Mouse (Mus musculus) erythroid progenitor cell, adult 5-6 weeks (primary cell): ENCODE results near the gene Wwp2. TPM values are rescaled to one million over a fixed set of nuclear protein-coding genes. Genes with fewer than 3 reads are reported as not detected.
"Not testable (repeated sequence)": the region's sequence is repeated elsewhere in the genome, so short reads cannot be mapped to it uniquely, and the experiment has no call there.

ENCODE experiments used
- ATAC-seq: replicated peaks from 2 replicates; pipeline ENCODE4 v1.8.0; 2016; ENCODE audit warnings: moderate number of reproducible peaks, mild to moderate bottlenecking, moderate TSS enrichment, inconsistent platforms; ENCODE audit not compliant: poor library complexity, low FRiP score, severe bottlenecking
- total RNA-seq, 2 experiments: library from RNA; stranded (forward) in 1 of 2; stranded (reverse) in 1 of 2; fragments of 150-400 nt in 1 of 2; fragments of 186-747, 209-891 nt in 1 of 2; gene quantifications; 2 replicates each; pipeline versions ENCODE4 v1.2.3 to v1.2.4; 2015 to 2017; ENCODE audit warnings: low replicate concordance in 2 of 2

The Wwp2 gene
- total RNA-seq, 2 experiments from 2014 or later: 127 to 132 TPM

- ATAC-seq: no peak
Observed at GRCm38 (mm10) chr8:107470302-107470701, 34.1 kb downstream of the Wwp2 start.

DNA sequence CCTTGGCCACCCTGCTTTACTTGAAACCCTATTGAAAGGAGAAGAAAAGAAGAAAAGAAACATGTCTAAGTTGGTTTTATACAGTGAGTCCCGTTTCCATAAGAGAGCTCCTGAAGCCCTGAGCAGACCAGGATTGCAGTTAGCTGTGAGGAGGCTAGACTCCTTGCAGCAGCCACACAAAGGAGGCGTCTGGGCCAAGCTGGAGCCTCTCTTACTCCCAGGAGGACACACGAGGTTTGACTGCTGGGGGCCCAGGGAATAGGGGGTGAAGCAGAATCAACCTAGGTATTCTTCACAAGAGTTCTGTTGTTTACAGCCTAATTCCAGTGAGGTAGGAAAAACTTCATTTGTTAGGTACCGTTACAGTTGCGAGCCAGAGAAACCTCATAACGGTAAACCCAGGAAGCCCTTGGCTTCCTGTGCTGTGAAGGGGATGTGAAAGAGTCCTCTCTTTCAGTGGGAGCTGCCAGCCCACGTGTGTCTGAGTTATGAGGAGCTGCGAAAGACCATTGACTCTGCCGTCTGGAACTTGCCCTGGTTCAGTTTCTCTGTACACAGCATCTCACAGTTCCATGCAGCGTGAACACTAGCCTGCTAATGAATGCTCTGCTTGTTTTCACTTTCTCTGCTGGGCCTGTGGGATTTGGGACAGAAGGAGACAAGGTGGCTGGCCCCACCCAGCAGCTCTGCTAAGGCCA lies 36.4 kb downstream of the Wwp2 start:
- ATAC-seq: no peak

GRCm38 (mm10) chr8:107473369-107473768 lies 37.2 kb downstream of the Wwp2 start:
- 0 out of 2 replicates have a peak, but pooled peaks have one; percentile 28 for ATAC-seq

GRCm38 (mm10) chr8:107475613-107476012 lies 39.4 kb downstream of the Wwp2 start:
- ATAC-seq: no peak

GRCm38 (mm10) chr8:107476786-107477185 lies 40.6 kb downstream of the Wwp2 start:
- not testable (repeated sequence) for ATAC-seq

DNA sequence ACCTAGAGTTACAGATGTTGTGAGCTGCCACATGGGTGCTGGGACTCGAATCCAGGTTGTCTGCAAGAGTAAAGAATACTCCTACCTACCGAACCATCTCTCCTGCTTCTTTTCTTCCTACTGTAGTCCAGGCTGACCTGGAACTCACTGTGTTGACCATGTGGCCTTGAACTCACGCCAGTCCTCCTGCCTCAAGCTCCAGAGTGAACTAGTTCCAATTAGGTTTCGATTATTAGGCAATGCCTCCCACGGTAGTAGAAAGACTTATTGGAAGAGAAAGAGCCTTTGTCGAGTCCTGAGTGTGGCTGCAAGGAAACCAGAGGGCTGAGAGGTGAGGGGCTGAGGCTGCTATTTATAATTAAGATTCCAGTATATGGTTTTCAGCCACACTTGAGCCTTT lies 42.6 kb downstream of the Wwp2 start:
- no peak for ATAC-seq

GRCm38 (mm10) chr8:107480436-107480835 lies 44.3 kb downstream of the Wwp2 start:
- no peak for ATAC-seq

- ATAC-seq: no peak
Observed at GRCm38 (mm10) chr8:107483250-107483649, 47.1 kb downstream of the Wwp2 start.

DNA sequence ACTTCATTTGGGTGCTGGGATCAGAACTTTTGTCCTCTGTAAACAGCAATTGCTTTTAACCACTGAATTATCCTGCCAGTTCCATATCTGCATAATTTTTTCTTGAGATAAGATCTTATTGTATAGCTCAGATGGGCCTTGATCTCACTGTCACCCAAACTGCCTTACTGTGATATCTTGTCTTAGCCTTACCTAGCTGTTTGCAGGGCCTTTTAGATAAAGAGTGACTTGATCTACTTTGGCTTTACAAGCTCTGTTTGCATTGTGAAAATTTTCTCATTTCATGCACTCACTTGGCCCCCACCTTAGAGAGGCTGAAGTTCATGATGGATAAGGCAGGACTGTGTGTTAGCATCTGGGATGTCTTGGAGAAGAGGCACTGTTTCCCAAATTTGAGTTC lies 48.8 kb downstream of the Wwp2 start:
- no peak for ATAC-seq

- ATAC-seq: no peak
Observed at GRCm38 (mm10) chr8:107488551-107488950, 52.4 kb downstream of the Wwp2 start.

DNA sequence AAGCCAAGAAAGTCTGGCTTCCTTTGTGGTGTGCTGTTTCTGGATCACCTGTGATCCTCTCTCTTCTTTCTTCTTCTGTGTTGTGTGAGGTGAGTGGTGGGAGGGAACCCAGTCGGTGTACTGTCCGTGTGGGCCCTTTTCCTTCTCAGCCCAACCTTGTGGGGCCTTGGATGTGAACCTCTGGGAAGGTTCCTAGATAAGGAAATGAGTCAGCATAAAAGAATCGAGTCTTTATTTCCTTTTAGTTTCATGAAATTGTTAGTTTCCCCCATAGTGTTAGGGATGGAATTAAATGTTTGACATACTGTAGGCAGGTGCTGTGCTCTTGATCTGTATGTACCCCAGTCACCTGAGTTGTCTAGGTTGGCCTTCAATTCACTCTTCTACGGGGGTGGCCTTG lies 52.9 kb downstream of the Wwp2 start:
- 0 out of 2 replicates have a peak, but pooled peaks have one; percentile 59 for ATAC-seq

DNA sequence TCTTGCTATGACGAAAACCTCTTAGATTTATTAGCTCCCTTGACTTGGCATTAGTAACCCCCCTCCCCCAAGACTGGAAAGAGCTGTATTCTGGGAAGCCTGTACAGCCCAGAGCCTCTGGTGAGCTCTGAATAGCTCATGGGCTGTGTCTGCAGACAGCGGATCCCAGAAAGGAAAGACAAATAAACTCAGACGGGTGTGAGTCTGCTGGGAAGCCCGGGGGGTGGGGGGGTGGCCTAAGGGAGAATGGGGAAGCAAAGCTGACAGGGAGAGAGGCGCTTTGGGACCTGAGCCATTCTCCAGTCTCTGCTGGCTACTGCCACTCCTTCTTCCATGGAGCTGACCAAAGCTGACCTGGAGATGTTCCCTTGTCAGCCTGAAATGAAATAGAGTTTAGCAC lies 53.8 kb downstream of the Wwp2 start:
- ATAC-seq: no peak

- ATAC-seq: no peak
Observed at GRCm38 (mm10) chr8:107490649-107491048, 54.5 kb downstream of the Wwp2 start.

GRCm38 (mm10) chr8:107491212-107491611 lies 55.0 kb downstream of the Wwp2 start:
- ATAC-seq: no peak

- ATAC-seq: no peak
Observed at GRCm38 (mm10) chr8:107491831-107492230, 55.7 kb downstream of the Wwp2 start.

- no peak for ATAC-seq
Observed at GRCm38 (mm10) chr8:107492802-107493201, 56.6 kb downstream of the Wwp2 start.

GRCm38 (mm10) chr8:107495425-107495824 lies 59.3 kb downstream of the Wwp2 start:
- ATAC-seq: no peak

DNA sequence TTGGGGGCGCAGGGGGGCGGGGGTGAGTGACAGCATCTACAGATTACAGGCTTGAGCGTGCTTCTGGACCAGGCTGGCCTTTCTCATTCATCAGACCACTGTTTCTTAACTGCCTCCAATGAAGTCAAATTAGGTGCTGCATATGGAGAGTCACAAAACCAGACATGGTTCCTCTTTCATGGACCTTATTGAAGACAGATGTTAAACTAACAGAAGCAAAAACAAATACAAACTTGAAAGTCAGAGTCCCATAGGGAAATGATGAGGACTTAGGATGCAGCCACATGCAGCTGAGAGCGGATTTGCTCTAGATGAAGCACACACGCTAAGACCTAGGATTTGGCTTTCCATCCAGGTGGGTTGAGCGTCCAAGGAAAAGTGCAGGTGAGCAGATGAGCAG lies 61.5 kb downstream of the Wwp2 start:
- no peak for ATAC-seq

DNA sequence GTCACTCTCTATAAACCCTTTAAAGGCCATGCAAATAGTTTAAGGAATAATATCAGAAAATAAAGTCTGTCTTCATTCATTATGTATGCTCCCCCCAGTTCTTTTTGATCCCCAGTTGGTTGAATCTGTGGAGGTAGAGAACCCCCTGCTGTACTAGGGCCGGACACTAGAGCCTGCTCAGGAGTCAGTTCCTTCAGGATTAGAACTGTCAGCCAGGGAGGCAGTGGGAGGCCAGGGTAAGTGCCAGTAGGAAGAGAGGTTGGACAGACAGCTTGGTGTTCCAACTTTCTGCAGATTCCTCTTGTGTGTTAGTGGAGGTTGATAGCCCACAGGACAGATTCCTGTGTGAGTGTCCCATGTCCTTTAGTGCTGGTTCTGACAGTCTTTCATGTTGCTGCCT lies 62.2 kb downstream of the Wwp2 start:
- ATAC-seq: no peak

DNA sequence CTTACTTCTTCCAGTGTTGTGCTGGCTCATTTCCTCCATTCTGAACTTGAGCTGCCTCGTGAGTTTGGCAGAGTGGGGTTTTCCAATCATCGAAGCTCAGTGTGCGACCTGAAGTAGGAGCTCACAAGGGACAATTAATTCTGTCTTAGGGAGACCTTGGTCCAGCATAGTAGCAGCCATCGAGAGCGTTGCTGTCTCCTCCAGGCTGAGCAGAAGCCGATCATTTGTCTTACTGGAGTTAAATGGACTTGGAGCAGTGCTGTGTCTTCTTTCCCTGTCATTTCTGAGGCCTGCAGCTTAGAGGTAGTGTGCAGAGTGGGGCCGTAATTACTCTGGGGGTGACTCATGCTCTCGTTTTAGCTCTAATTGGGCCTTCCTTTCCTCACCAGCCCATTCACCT lies 62.6 kb downstream of the Wwp2 start:
- no peak for ATAC-seq

DNA sequence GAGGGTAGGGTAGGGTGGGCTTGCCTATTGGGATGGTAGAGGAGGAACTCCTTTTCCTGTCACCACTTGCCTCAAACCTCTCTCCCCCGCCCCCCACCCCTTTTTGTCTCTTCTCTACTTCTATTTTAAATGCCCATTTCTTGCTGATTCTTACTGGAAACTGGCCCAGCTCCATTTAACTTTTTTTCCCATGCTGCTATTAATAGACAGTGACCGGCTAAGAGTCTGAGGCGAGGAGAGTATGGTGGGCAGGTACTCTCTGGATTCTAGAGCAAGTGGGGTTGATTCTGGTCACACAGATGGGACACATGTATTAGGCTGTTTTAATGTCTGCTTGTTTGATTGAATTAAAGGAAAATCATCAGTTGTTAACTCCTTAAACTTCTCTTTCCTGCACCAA lies 63.4 kb downstream of the Wwp2 start:
- ATAC-seq: no peak

GRCm38 (mm10) chr8:107502407-107502806 lies 66.2 kb downstream of the Wwp2 start:
- ATAC-seq: no peak
